Comparison of ENCODE assay signal across 23 mouse cellular contexts in genomic region chr9:45942464-45942863, GRCm38 (mm10). TPM values are rescaled to one million over a fixed set of nuclear protein-coding genes. Genes with fewer than 3 reads are reported as not detected.
A peak's percentile ranks its signal among the peaks of the same experiment; 100 is the strongest.
DNase-seq lines count a peak whose midpoint lies in the region; ATAC-seq and TF ChIP-seq lines count a peak whose summit lies in the region.
"Had no signal": no experiment of that assay in that cellular context is flagged by ENCODE, and none has a peak within 500 bp of the region (broad histone marks: within the 10 kb centered on the region; RNA-seq: fewer than 3 reads in every experiment).

No protein-coding gene starts in this region.

- H3K4me3 ChIP-seq in stomach, embryonic 14.5 days (ENCODE audit: low read depth, low read length): no peak overlapping the region
- no peak overlapping the region for H3K4me3 ChIP-seq in stomach, postnatal 0 days (ENCODE audit: low read depth, low read length)
- peak overlapping the region; percentile 8; the same call in 1 of the 2 replicates for H3K4me3 ChIP-seq in liver, embryonic 12.5 days
- H3K4me3 ChIP-seq in liver, embryonic 16.5 days (ENCODE audit: low read depth, low read length): no peak overlapping the region
- H3K4me3 ChIP-seq in lung, adult 2 months (replicated peaks; ENCODE audit: extremely low read depth, low read depth, low read length): no peak overlapping the region
- H3K4me3 ChIP-seq: embryonic facial prominence, embryonic 13.5 days; heart, embryonic 15.5 days; hindbrain, embryonic 13.5 days had no signal

- TF ChIP-seq CTCF in stomach, postnatal 0 days (IDR thresholded peaks at IDR 0.05; ENCODE audit: low read depth): no peak
- no peak for TF ChIP-seq CTCF in lung, adult 2 months (IDR thresholded peaks at IDR 0.05; ENCODE audit: insufficient read depth, low read length)

- H3K4me1 ChIP-seq in stomach, embryonic 14.5 days (ENCODE audit: control insufficient read depth, insufficient read depth, low read length): no peaks in the 10 kb centered on the region
- no peaks in the 10 kb centered on the region for H3K4me1 ChIP-seq in stomach, postnatal 0 days (replicated peaks; ENCODE audit: control insufficient read depth, insufficient read depth)
- peaks cover 55% of the 10 kb centered on the region for H3K4me1 ChIP-seq in liver, embryonic 12.5 days
- H3K4me1 ChIP-seq in liver, embryonic 16.5 days (ENCODE audit: control insufficient read depth, low read depth, low read length): peaks cover 34% of the 10 kb centered on the region
- no peaks in the 10 kb centered on the region for H3K4me1 ChIP-seq in lung, adult 2 months (ENCODE audit: control insufficient read depth, insufficient read depth, low read length)
- H3K4me1 ChIP-seq: embryonic facial prominence, embryonic 13.5 days; heart, embryonic 15.5 days; hindbrain, embryonic 13.5 days had no signal

- peak; percentile 22 for DNase-seq in cerebellum, adult 9-10 months
- no peak for DNase-seq in cerebellum, adult 11 months
- no peak for DNase-seq in stomach, postnatal 0 days (ENCODE audit: low spot score)
- no peak for DNase-seq in yolk sac, embryonic 10.5 days (ENCODE audit: low spot score)
- DNase-seq in lung, adult 2 months: no peak
- DNase-seq: adrenal gland, postnatal 36 days; B cell, adult 2 months; cerebellum, adult 8-10 months; cerebellum, postnatal 25 days; gastrocnemius, postnatal 36 days; heart, adult 18-20 months; heart, postnatal 14 days had no signal

- no peak overlapping the region for H3K4me2 ChIP-seq in stomach, embryonic 14.5 days (replicated peaks; ENCODE audit: low read depth, low read length)
- no peak overlapping the region for H3K4me2 ChIP-seq in stomach, postnatal 0 days (replicated peaks; ENCODE audit: low read depth)
- peak overlapping the region; percentile 45 for H3K4me2 ChIP-seq in liver, embryonic 12.5 days
- peak overlapping the region; percentile 28; the same call in 1 of the 2 replicates for H3K4me2 ChIP-seq in liver, embryonic 16.5 days (ENCODE audit: low read depth, low read length)
- H3K4me2 ChIP-seq: embryonic facial prominence, embryonic 13.5 days; heart, embryonic 11.5 days; heart, embryonic 15.5 days; hindbrain, embryonic 13.5 days had no signal

- no peaks in the 10 kb centered on the region for H3K9me3 ChIP-seq in stomach, embryonic 14.5 days (ENCODE audit: control insufficient read depth, low read depth, low read length)
- H3K9me3 ChIP-seq in stomach, postnatal 0 days (ENCODE audit: control insufficient read depth, low read length): no peaks in the 10 kb centered on the region
- H3K9me3 ChIP-seq in liver, embryonic 12.5 days (replicated peaks): 0 out of 2 replicates have a peak, but pooled peaks cover 8% of the 10 kb centered on the region
- peaks cover 2% of the 10 kb centered on the region; the same call in 1 of the 2 replicates for H3K9me3 ChIP-seq in liver, embryonic 16.5 days (replicated peaks; ENCODE audit: control insufficient read depth, low read length)
- H3K9me3 ChIP-seq: embryonic facial prominence, embryonic 13.5 days; heart, embryonic 15.5 days; hindbrain, embryonic 13.5 days had no signal

- H3K36me3 ChIP-seq in stomach, embryonic 14.5 days (ENCODE audit: control insufficient read depth, insufficient read depth, low read length): peaks cover 48% of the 10 kb centered on the region
- H3K36me3 ChIP-seq in stomach, postnatal 0 days (ENCODE audit: control insufficient read depth, insufficient read depth, low read length): peaks cover 45% of the 10 kb centered on the region
- H3K36me3 ChIP-seq in liver, embryonic 12.5 days: peaks cover 93% of the 10 kb centered on the region
- H3K36me3 ChIP-seq in liver, embryonic 16.5 days (ENCODE audit: control insufficient read depth, insufficient read depth): peaks cover 26% of the 10 kb centered on the region

- no peaks in the 10 kb centered on the region for H3K27me3 ChIP-seq in stomach, embryonic 14.5 days (ENCODE audit: control insufficient read depth, insufficient read depth, low read length)
- H3K27me3 ChIP-seq in stomach, postnatal 0 days (ENCODE audit: control insufficient read depth, insufficient read depth, low read length): no peaks in the 10 kb centered on the region
- H3K27me3 ChIP-seq in liver, embryonic 12.5 days (replicated peaks): no peaks in the 10 kb centered on the region
- no peaks in the 10 kb centered on the region for H3K27me3 ChIP-seq in liver, embryonic 16.5 days (ENCODE audit: control insufficient read depth, insufficient read depth, low read depth, low read length)
- H3K27me3 ChIP-seq: embryonic facial prominence, embryonic 13.5 days; heart, embryonic 15.5 days; hindbrain, embryonic 13.5 days; Patski had no signal

- 74% methylated on average over 16 of the region's 16 CpGs for WGBS in stomach, embryonic 14.5 days
- 71% methylated on average over 16 of the region's 16 CpGs for WGBS in stomach, postnatal 0 days
- WGBS in liver, embryonic 12.5 days (ENCODE audit: insufficient replicate concordance): 72% methylated on average over 16 of the region's 16 CpGs
- WGBS in liver, embryonic 16.5 days (ENCODE audit: insufficient replicate concordance): 70% methylated on average over 16 of the region's 16 CpGs
- WGBS in lung, adult 2 months: 92% methylated on average over 16 of the region's 16 CpGs

- no peak for TF ChIP-seq POLR2A in lung, adult 2 months (IDR thresholded peaks at IDR 0.05; ENCODE audit: borderline replicate concordance, extremely low read depth, low read depth, low read length)

- ATAC-seq in stomach, embryonic 14.5 days (ENCODE audit: insufficient number of reproducible peaks, insufficient read depth, low FRiP score, low read depth): 0 out of 2 replicates have a peak, but pooled peaks have one; percentile 1
- ATAC-seq in stomach, postnatal 0 days (ENCODE audit: low FRiP score, low TSS enrichment): no peak
- ATAC-seq in liver, embryonic 12.5 days: peak; percentile 69
- ATAC-seq in liver, embryonic 16.5 days (ENCODE audit: low read depth): peak; percentile 66
- ATAC-seq: activated CD4-positive, CD25-positive, alpha-beta regulatory T cell, adult 4 months; CD4-positive, CD25-positive, alpha-beta regulatory T cell, adult 4 months; forebrain, embryonic 14.5 days; Patski had no signal

- H3K27ac ChIP-seq in stomach, embryonic 14.5 days (ENCODE audit: low read length): no peak overlapping the region
- no peak overlapping the region for H3K27ac ChIP-seq in stomach, postnatal 0 days (replicated peaks)
- peak overlapping the region; percentile 62 for H3K27ac ChIP-seq in liver, embryonic 12.5 days
- no peak overlapping the region for H3K27ac ChIP-seq in liver, embryonic 16.5 days (ENCODE audit: low read length)
- H3K27ac ChIP-seq: embryonic facial prominence, embryonic 13.5 days; heart, embryonic 15.5 days; hindbrain, embryonic 13.5 days had no signal

- TF ChIP-seq EP300 in stomach, postnatal 0 days (optimal IDR thresholded peaks at IDR 0.05): no peak

- no peak overlapping the region for H3K9ac ChIP-seq in stomach, embryonic 14.5 days (replicated peaks; ENCODE audit: low read depth, low read length)
- H3K9ac ChIP-seq in stomach, postnatal 0 days (ENCODE audit: low read length): no peak overlapping the region
- peak overlapping the region; percentile 48; the same call in 1 of the 2 replicates for H3K9ac ChIP-seq in liver, embryonic 12.5 days
- H3K9ac ChIP-seq in liver, embryonic 16.5 days (ENCODE audit: low read depth, low read length): no peak overlapping the region
- H3K9ac ChIP-seq: embryonic facial prominence, embryonic 13.5 days; heart, embryonic 15.5 days; hindbrain, embryonic 13.5 days had no signal

RNA-seq across cellular contexts. Expression of gene Tagln, which starts 6.6 kb away (rescaled TPM):
- 573 and 578 TPM in 2 replicates for polyA plus RNA-seq in stomach, embryonic 14.5 days (2014; fragmentation: Nextera tagmentation; extraction: Ambion mirVana)
- 881 and 1,168 TPM in 2 replicates for polyA plus RNA-seq in stomach, postnatal 0 days (2015; fragmentation: Nextera tagmentation; extraction: Ambion mirVana)
- polyA plus RNA-seq in liver, embryonic 12.5 days (2016; fragmentation: Nextera tagmentation; extraction: Ambion mirVana): 9.2 and 11.0 TPM in 2 replicates
- 6.2 and 9.5 TPM in 2 replicates for polyA plus RNA-seq in liver, embryonic 16.5 days (2015; fragmentation: Nextera tagmentation; extraction: Ambion mirVana)
- polyA plus RNA-seq in lung, adult 2 months (2012; rRNA removed): 226 and 279 TPM in 2 replicates

RNA-seq across cellular contexts. Expression of gene Sidt2, which starts 12.6 kb away (rescaled TPM):
- polyA plus RNA-seq in stomach, embryonic 14.5 days (2014; fragmentation: Nextera tagmentation; extraction: Ambion mirVana): 41.5 and 42.1 TPM in 2 replicates
- polyA plus RNA-seq in stomach, postnatal 0 days (2015; fragmentation: Nextera tagmentation; extraction: Ambion mirVana): 41.0 and 46.1 TPM in 2 replicates
- polyA plus RNA-seq in liver, embryonic 12.5 days (2016; fragmentation: Nextera tagmentation; extraction: Ambion mirVana): 31.5 and 33.3 TPM in 2 replicates
- polyA plus RNA-seq in liver, embryonic 16.5 days (2015; fragmentation: Nextera tagmentation; extraction: Ambion mirVana): 18.5 and 20.5 TPM in 2 replicates
- 357 and 550 TPM in 2 replicates for polyA plus RNA-seq in lung, adult 2 months (2012; rRNA removed)

RNA-seq across cellular contexts. Expression of gene Rnf214, which starts 35.8 kb away (rescaled TPM):
- 65.4 and 77.0 TPM in 2 replicates for polyA plus RNA-seq in stomach, embryonic 14.5 days (2014; fragmentation: Nextera tagmentation; extraction: Ambion mirVana)
- 18.9 and 22.3 TPM in 2 replicates for polyA plus RNA-seq in stomach, postnatal 0 days (2015; fragmentation: Nextera tagmentation; extraction: Ambion mirVana)
- polyA plus RNA-seq in liver, embryonic 12.5 days (2016; fragmentation: Nextera tagmentation; extraction: Ambion mirVana): 17.5 and 24.0 TPM in 2 replicates
- polyA plus RNA-seq in liver, embryonic 16.5 days (2015; fragmentation: Nextera tagmentation; extraction: Ambion mirVana): 15.0 and 16.0 TPM in 2 replicates
- polyA plus RNA-seq in lung, adult 2 months (2012; rRNA removed): 12.3 and 16.3 TPM in 2 replicates

RNA-seq across cellular contexts. Expression of gene Pcsk7, which starts 36.2 kb away (rescaled TPM):
- 13.5 and 17.5 TPM in 2 replicates for polyA plus RNA-seq in stomach, embryonic 14.5 days (2014; fragmentation: Nextera tagmentation; extraction: Ambion mirVana)
- polyA plus RNA-seq in stomach, postnatal 0 days (2015; fragmentation: Nextera tagmentation; extraction: Ambion mirVana): 17.8 and 19.7 TPM in 2 replicates
- polyA plus RNA-seq in liver, embryonic 12.5 days (2016; fragmentation: Nextera tagmentation; extraction: Ambion mirVana): 9.8 and 10.6 TPM in 2 replicates
- polyA plus RNA-seq in liver, embryonic 16.5 days (2015; fragmentation: Nextera tagmentation; extraction: Ambion mirVana): 7.2 and 8.4 TPM in 2 replicates
- polyA plus RNA-seq in lung, adult 2 months (2012; rRNA removed): 29.0 and 33.4 TPM in 2 replicates

Comparison
In these comparisons a context has a peak if more than half of its experiments do, and no peak if none do; other contexts are left out.
1. H3K4me2 ChIP-seq: peak in liver, embryonic 12.5 days (single experiment) and liver, embryonic 16.5 days (single experiment); none in stomach, embryonic 14.5 days (single experiment) and stomach, postnatal 0 days (single experiment).
2. RNA of gene Tagln, which starts 6.6 kb away (polyA plus RNA-seq): 881 to 1,168 TPM in stomach, postnatal 0 days, 573 to 578 TPM in stomach, embryonic 14.5 days and 226 to 279 TPM in lung, adult 2 months; 6.2 to 9.5 TPM in liver, embryonic 16.5 days and 9.2 to 11.0 TPM in liver, embryonic 12.5 days; every median in the first group is over 10 times any median in the second.